18 mouse cellular contexts compared by ENCODE assay signal in the genomic region with DNA sequence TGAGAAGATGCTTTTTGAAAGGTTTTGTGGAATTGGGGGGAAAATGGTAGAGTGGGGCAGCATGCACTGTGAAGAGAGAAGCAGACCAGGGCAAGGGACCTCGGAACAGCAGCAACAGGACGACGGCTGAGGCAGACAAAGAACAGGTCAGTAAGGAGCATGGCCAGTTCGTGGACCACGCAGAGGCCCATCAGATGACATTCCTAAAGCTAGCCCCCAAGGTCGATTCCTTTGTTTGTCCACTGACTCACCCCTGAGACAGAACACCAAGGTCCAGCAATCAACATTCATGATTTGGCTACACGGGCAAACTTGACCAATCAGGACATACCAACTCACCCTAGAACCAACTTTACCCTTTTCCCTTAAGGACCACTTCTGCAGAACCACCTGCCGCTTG.
DNase-seq lines count a peak whose midpoint lies in the region.
"Had no signal": no experiment of that assay in that cellular context is flagged by ENCODE, and none has a peak within 500 bp of the region (broad histone marks: within the 10 kb centered on the region; RNA-seq: fewer than 3 reads in every experiment).

No protein-coding gene starts in this region.

- DNase-seq in adrenal gland, adult (ENCODE audit: inconsistent age in 2 of 2, low spot score in 1 of 2), result peak; percentile 7 to 66
- no peak for DNase-seq in adrenal gland, postnatal 4 days (ENCODE audit: low spot score in 2 of 2)
- peak; percentile 36 for DNase-seq in adrenal gland, adult 2 months
- no peak for DNase-seq in adrenal gland, postnatal 10 days
- DNase-seq in adrenal gland, adult 8-10 months, result peak; percentile 7
- DNase-seq in adrenal gland, postnatal 25 days, result no peak
- DNase-seq in heart, adult 11 months, result peak; percentile 70
- DNase-seq in heart, adult 9 months (ENCODE audit: low spot score in 2 of 2), result no peak
- DNase-seq: adrenal gland, postnatal 14 days; B cell, adult 2 months; cerebellum, adult 11 months; cerebellum, adult 11-12 months; cerebellum, adult 18-20 months; cerebellum, adult 2 months; cerebellum, adult 8-10 months; cerebellum, adult 9-10 months; cerebellum, adult 9-11 months; cerebellum, postnatal 10 days had no signal

Comparison
In these comparisons a context has a peak if more than half of its experiments do, and no peak if none do; other contexts are left out.
1. DNase-seq: peak in adrenal gland, adult (2 of 2), adrenal gland, adult 2 months (single experiment), adrenal gland, adult 8-10 months (single experiment) and heart, adult 11 months (single experiment); none in adrenal gland, postnatal 4 days (0 of 2), adrenal gland, postnatal 10 days (single experiment), adrenal gland, postnatal 25 days (single experiment) and heart, adult 9 months (0 of 2).